Mouse (Mus musculus) induced T-regulatory cell, adult 2 months (primary cell): ENCODE measurements around the gene Gm6902.
"Not testable (repeated sequence)": the region's sequence is repeated elsewhere in the genome, so short reads cannot be mapped to it uniquely, and the experiment has no call there.

Experiments
- DNase-seq: peaks from one replicate; pipeline ENCODE4 v3.0.0-alpha.2; 2012; ENCODE audit warnings: low read depth

Gm6902 gene

DNA sequence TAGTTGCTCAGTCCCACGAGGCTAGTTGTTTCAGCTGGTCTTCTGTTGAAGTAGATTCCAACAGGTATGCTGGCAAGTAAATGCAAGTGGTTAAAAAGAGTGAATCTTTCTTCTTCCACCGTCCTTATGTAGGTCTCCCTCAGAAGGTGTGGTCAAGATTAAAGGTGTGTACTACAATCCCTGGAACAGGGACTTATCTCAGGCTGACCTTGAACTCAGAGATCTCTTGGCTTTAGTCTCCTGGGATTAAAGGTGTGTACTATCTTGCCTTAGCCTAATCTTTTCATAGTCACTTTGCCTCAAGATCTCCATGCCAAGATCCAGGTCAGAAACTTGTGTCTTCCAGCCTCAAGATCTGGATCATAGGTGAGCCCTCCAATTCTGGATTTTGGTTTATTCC is at the start of gene Gm6902:
Gene Gm6902 (minus strand): TSS at position 101 of the 400 bp plus-strand sequence.
- DNase-seq, result not testable (repeated sequence)

GRCm38 (mm10) chr7:23300892-23301291 is 22.2 kb upstream of the Gm6902 start, which contains the start of gene Nlrp4e:
Gene Nlrp4e, plus strand, starts transcription at chr7:23301192.
- not testable (repeated sequence) for DNase-seq

- not testable (repeated sequence) for DNase-seq
Observed at GRCm38 (mm10) chr7:23251582-23251981, 27.1 kb downstream of the Gm6902 start, which contains the start of gene Vmn1r166. Gene Vmn1r166, minus strand, starts transcription at chr7:23251682.
